Mouse (Mus musculus) stomach, postnatal 0 days (tissue): ENCODE results near the gene AI481877. TPM values are rescaled to one million over a fixed set of nuclear protein-coding genes. Genes with fewer than 3 reads are reported as not detected.
"Not testable (repeated sequence)": the region's sequence is repeated elsewhere in the genome, so short reads cannot be mapped to it uniquely, and the experiment has no call there.

ENCODE experiments used
- ATAC-seq: fragments of 200-750 bp; cut with Nextera tagmentation; 2 replicates; pipeline ENCODE4 v1.8.0; 2017; ENCODE audit not compliant: low FRiP score, low TSS enrichment
- DNase-seq: peaks from one replicate; pipeline ENCODE4 v3.0.0-alpha.2; 2016; ENCODE audit warnings: low spot score
- H3K27ac ChIP-seq: fragments of 300-500 bp; sonication (generic); replicated peaks from 2 replicates; pipeline ENCODE4 v1.5.1; 2014; ENCODE audit warnings: mild to moderate bottlenecking, control low read depth
- H3K27me3 ChIP-seq: fragments of 300-500 bp; sonication (generic); 2 replicates; pipeline ENCODE4 v1.6.1; 2014; ENCODE audit warnings: low read length; ENCODE audit not compliant: control insufficient read depth, insufficient read depth
- H3K36me3 ChIP-seq: fragments of 300-500 bp; sonication (generic); 2 replicates; pipeline ENCODE4 v1.6.1; 2014; ENCODE audit warnings: low read length, mixed read lengths; ENCODE audit not compliant: control insufficient read depth, insufficient read depth
- H3K4me1 ChIP-seq: fragments of 300-500 bp; sonication (generic); replicated peaks from 2 replicates; pipeline ENCODE4 v1.6.1; 2014; ENCODE audit warnings: antibody characterized with exemption; ENCODE audit not compliant: control insufficient read depth, insufficient read depth
- H3K4me2 ChIP-seq: fragments of 300-500 bp; sonication (generic); replicated peaks from 2 replicates; pipeline ENCODE4 v1.6.1; 2014; ENCODE audit warnings: low read depth, mild to moderate bottlenecking, control low read depth, moderate library complexity
- H3K4me3 ChIP-seq: fragments of 300-500 bp; sonication (generic); 2 replicates; pipeline ENCODE4 v1.5.1; 2014; ENCODE audit warnings: low read depth, low read length, control low read depth
- H3K9ac ChIP-seq: fragments of 300-500 bp; sonication (generic); 2 replicates; pipeline ENCODE4 v1.6.1; 2014; ENCODE audit warnings: mild to moderate bottlenecking, low read length, control low read depth, mixed read lengths
- H3K9me3 ChIP-seq: fragments of 300-500 bp; sonication (generic); 2 replicates; pipeline ENCODE4 v1.6.1; 2016; ENCODE audit warnings: low read length; ENCODE audit not compliant: control insufficient read depth
- CTCF ChIP-seq: IDR thresholded peaks from 2 replicates; pipeline ENCODE4 v1.5.1; 2016; ENCODE audit warnings: antibody characterized with exemption, low read depth, mild to moderate bottlenecking, moderate library complexity
- EP300 ChIP-seq: optimal IDR thresholded peaks from 2 replicates; pipeline ENCODE3; 2016; ENCODE audit warnings: antibody characterized with exemption
- WGBS: fragments of 180-500 bp; shearing (Covaris S2); extraction: QIAGEN DNeasy Blood & Tissue Kit; methylation state at CpG from one replicate; pipeline ENCODE4 v1.1.7; 2014; 5-methylcytosine and 5-hydroxymethylcytosine counted together
- polyA plus RNA-seq: library from polyadenylated mRNA; unstranded; fragments of >200 nt; fragmentation: Nextera tagmentation; extraction: Ambion mirVana; gene quantifications from 2 replicates; pipeline ENCODE4 v1.2.1, GENCODE M21; 2015

Gene AI481877
- polyA plus RNA-seq, result 1.2 and 1.4 TPM in 2 replicates

DNA sequence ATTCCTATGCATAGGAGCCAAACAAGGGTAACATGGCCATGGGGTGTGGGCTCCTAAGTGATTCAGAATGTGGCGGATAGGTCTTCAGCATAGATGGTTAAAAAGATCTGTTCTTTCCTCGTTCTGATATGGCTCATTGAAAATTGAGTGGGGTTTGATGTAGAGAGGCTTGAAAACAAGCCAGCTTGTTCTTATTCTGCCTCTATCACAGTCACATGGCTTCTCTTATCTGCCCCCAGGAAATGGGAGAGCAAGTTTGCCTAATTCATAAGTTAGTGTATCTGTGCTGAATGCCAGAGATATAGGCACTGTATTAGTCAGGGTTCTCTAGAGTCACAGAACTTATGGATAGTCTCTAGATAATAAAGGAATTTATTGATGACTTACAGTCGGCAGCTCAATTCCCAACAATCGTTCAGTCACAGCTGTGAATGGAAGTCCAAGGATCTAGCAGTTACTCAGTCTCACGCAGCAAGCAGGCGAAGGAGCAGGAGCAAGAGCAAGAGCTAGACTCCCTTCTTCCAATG lies at the start of gene AI481877:
TSS of gene AI481877 (minus strand) at position 477 of the 527 bp plus-strand sequence.
- H3K36me3 ChIP-seq, H3K9me3 ChIP-seq, H3K4me1 ChIP-seq, H3K4me3 ChIP-seq, H3K27me3 ChIP-seq, H3K4me2 ChIP-seq, H3K27ac ChIP-seq, H3K9ac ChIP-seq, ATAC-seq, DNase-seq: not testable (repeated sequence)
- whole genome bisulfite sequencing, result 74% methylated on average over 2 of the region's 6 CpGs

DNA sequence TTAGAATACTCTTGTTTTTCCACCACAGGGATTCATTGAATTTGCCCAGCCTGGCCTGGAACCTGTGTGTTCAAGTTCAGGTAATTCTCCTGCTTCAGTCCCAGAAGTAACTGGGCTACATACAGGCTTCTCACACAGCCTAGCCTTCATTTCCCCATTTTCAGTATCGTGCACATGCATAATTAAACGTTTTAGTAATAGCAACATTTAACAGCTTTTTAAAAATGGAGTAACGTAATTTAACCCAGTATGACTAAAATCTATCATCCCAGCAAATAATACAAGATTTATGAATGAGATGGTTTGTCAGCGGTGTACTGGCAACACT lies 49.7 kb upstream of the AI481877 start:
- no peaks in the 10 kb centered on the region for H3K9me3 ChIP-seq
- ATAC-seq, result no peak
- TF ChIP-seq EP300 (no peak), CTCF (no peak)
- H3K4me1 ChIP-seq, result no peaks in the 10 kb centered on the region
- WGBS, result 18% methylated on average over 4 of the region's 4 CpGs
- H3K4me2 ChIP-seq, result peak overlapping the region; percentile 64
- no peak for DNase-seq
- peak overlapping the region; percentile 98 for H3K27ac ChIP-seq
- H3K36me3 ChIP-seq, result no peaks in the 10 kb centered on the region
- peak overlapping the region; percentile 97 for H3K9ac ChIP-seq
- H3K4me3 ChIP-seq, result peak overlapping the region; percentile 94
- H3K27me3 ChIP-seq, result no peaks in the 10 kb centered on the region

DNA sequence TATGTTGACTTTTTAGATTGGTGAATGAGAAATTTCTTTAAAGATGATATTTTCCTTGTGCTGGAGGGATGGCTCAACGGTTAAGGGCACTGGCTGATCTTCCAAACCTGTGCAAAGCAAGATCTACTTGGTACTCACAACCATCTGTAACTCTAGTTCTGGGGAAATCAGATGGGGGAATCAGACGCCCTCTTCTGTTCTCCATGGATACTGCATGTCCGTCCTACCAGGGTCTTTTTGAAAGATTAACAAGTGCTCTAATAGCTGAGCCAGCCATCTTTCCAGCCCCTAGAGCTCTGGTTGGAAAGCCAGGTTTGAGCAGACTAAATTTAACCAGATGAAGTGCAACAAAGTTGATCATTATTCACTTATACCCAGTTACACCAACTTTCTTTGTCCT lies 48.5 kb upstream of the AI481877 start:
- ATAC-seq (no peak), DNase-seq (peak; percentile 52)
- Histone ChIP-seq H3K4me3 (no peak overlapping the region), H3K4me2 (no peak overlapping the region), H3K9ac (no peak overlapping the region), H3K9me3 (no peaks in the 10 kb centered on the region), H3K27me3 (no peaks in the 10 kb centered on the region), H3K27ac (no peak overlapping the region), H3K36me3 (no peaks in the 10 kb centered on the region), H3K4me1 (no peaks in the 10 kb centered on the region)
- peak; percentile 72 for TF ChIP-seq CTCF
- TF ChIP-seq EP300, result no peak
- WGBS, result 34% methylated on average over 3 of the region's 3 CpGs

DNA sequence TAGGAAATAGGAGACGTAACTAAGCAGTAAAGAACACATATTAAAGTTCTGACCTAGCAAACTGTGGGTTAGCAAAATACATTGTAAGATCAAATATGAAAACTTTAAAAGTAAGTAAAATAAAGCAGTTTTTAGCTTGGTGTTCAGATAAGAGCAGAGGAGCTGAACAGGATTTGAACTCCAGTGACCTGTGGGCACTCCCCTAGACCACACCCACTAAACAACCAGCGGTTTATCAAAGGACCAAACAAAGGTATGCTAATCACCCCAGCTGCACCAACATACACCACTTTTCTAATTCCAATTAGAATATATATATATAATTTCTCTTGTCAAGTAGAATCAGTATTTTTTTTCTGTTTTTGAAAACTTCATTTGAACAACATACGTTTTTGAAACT lies 46.9 kb upstream of the AI481877 start:
- WGBS, result 46% methylated on average over 3 of the region's 3 CpGs
- TF ChIP-seq EP300 (no peak), CTCF (no peak)
- ATAC-seq (peak; percentile 57; the same call in 1 of the 2 replicates), DNase-seq (peak; percentile 58)
- H3K27ac ChIP-seq, result no peak overlapping the region
- H3K4me2 ChIP-seq, result no peak overlapping the region
- H3K9ac ChIP-seq, result no peak overlapping the region
- no peaks in the 10 kb centered on the region for H3K9me3 ChIP-seq
- H3K36me3 ChIP-seq, result no peaks in the 10 kb centered on the region
- no peak overlapping the region for H3K4me3 ChIP-seq
- H3K27me3 ChIP-seq, result no peaks in the 10 kb centered on the region
- H3K4me1 ChIP-seq, result no peaks in the 10 kb centered on the region

DNA sequence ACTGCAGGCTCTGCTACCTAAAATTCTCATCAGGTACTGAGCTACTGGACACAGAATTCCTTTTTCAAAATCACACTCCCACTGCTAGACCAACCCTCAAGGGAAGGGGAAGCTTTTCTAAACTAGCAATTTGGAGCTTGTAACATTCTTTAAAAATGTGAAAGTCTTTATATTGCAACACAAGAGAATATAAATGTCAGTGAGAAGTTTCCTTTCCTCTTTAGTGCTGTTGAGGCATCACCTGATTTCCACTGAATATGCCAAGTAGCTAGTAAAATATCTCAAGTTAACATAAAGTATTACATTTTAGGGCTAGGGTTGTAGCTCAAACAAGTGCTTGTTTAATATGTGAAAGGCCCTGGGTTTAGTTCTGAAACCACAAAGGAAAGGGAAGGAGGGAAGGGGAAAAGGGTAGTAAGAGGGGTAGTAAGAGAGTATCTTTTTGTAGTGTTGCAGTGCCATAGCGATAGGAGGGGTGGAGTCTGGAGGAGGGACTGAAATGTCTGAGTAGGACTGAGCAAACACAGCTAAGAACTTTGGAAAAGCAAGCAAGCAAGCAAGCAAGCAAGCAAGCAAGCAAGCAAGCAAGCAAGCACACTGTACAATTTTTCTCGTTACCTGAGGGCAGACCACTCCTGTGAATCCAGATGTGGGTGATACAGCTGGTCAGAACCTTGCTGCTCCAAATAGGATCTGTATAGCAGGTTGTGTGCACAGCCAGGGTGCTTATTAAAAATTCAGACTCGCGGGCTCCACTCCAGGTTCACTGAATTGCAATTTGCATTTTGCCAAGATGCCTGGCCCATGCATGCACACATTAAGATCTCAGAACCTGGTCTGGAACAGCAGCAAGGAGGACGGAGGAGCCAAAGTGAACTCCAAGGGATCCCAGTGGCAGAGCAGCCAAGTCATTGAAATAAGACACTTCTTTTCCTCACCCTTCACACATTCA lies 42.8 kb upstream of the AI481877 start:
- ATAC-seq (peak; percentile 68), DNase-seq (no peak)
- TF ChIP-seq CTCF (no peak), EP300 (no peak)
- Histone ChIP-seq H3K27me3 (no peaks in the 10 kb centered on the region), H3K9me3 (no peaks in the 10 kb centered on the region), H3K27ac (peak overlapping the region; percentile 49; the same call in 1 of the 2 replicates), H3K36me3 (no peaks in the 10 kb centered on the region), H3K4me3 (no peak overlapping the region), H3K4me2 (no peak overlapping the region), H3K4me1 (no peaks in the 10 kb centered on the region), H3K9ac (no peak overlapping the region)
- 51% methylated on average over 5 of the region's 5 CpGs for WGBS

DNA sequence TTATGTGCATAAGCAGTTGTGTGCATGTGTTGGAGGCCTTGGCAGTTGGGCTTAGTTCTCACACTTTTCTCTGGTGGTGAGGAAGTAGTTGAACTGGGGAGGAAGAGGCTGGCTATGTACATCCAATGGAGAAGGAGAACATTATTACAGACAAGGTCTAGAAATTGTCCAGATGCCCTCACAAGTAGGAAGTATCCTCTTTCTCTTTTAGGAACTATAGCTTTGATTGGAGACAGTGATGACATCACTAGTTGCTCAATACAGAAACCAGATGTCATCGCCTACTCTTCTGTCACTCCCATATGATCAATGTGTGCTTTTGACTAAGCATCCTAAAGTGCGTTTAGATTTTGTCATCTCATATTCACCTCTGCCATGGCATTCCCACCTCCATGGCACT lies 38.8 kb upstream of the AI481877 start:
- ATAC-seq, result no peak
- H3K4me3 ChIP-seq, result no peak overlapping the region
- no peaks in the 10 kb centered on the region for H3K36me3 ChIP-seq
- WGBS, result 85% methylated on average over 2 of the region's 2 CpGs
- H3K27ac ChIP-seq, result no peak overlapping the region
- TF ChIP-seq CTCF (no peak), EP300 (no peak)
- no peak overlapping the region for H3K4me2 ChIP-seq
- no peak for DNase-seq
- no peaks in the 10 kb centered on the region for H3K4me1 ChIP-seq
- no peaks in the 10 kb centered on the region for H3K27me3 ChIP-seq
- H3K9me3 ChIP-seq, result no peaks in the 10 kb centered on the region
- no peak overlapping the region for H3K9ac ChIP-seq
